Mouse (Mus musculus) liver, embryonic 16.5 days (tissue): Measurements from ENCODE around the gene Gba. TPM values are rescaled to one million over a fixed set of nuclear protein-coding genes. Genes with fewer than 3 reads are reported as not detected.

Experiments
- ATAC-seq: fragments of 200-750 bp; cut with Nextera tagmentation; 2 replicates; pipeline ENCODE4 v1.8.0; 2017; ENCODE audit warnings: low read depth, mild to moderate bottlenecking, moderate number of reproducible peaks, moderate library complexity
- H3K27ac ChIP-seq: fragments of 300-500 bp; sonication (generic); 2 replicates; pipeline ENCODE4 v1.5.1; 2014; ENCODE audit warnings: mild to moderate bottlenecking, low read length
- H3K27me3 ChIP-seq: fragments of 300-500 bp; sonication (generic); 2 replicates; pipeline ENCODE4 v1.6.1; 2014; ENCODE audit warnings: low read depth, low read length, mixed read lengths; ENCODE audit not compliant: control insufficient read depth, insufficient read depth
- H3K36me3 ChIP-seq: fragments of 300-500 bp; sonication (generic); 2 replicates; pipeline ENCODE4 v1.6.1; 2014; ENCODE audit warnings: mild to moderate bottlenecking; ENCODE audit not compliant: control insufficient read depth, insufficient read depth
- H3K4me1 ChIP-seq: fragments of 300-500 bp; sonication (generic); 2 replicates; pipeline ENCODE4 v1.6.1; 2014; ENCODE audit warnings: low read depth, low read length, mixed read lengths; ENCODE audit not compliant: control insufficient read depth
- H3K4me2 ChIP-seq: fragments of 300-500 bp; sonication (generic); 2 replicates; pipeline ENCODE4 v1.6.1; 2014; ENCODE audit warnings: low read depth, low read length, mixed read lengths
- H3K4me3 ChIP-seq: fragments of 300-500 bp; sonication (generic); 2 replicates; pipeline ENCODE4 v1.5.1; 2014; ENCODE audit warnings: low read depth, mild to moderate bottlenecking, low read length
- H3K9ac ChIP-seq: fragments of 300-500 bp; sonication (generic); 2 replicates; pipeline ENCODE4 v1.6.1; 2014; ENCODE audit warnings: low read depth, low read length
- H3K9me3 ChIP-seq: fragments of 300-500 bp; sonication (generic); replicated peaks from 2 replicates; pipeline ENCODE4 v1.6.1; 2016; ENCODE audit warnings: low read length; ENCODE audit not compliant: control insufficient read depth
- WGBS: fragments of 180-500 bp; shearing (Covaris S2); extraction: QIAGEN DNeasy Blood & Tissue Kit; methylation state at CpG from one replicate; pipeline ENCODE4 v1.1.7; 2014; ENCODE audit not compliant: insufficient replicate concordance; 5-methylcytosine and 5-hydroxymethylcytosine counted together
- microRNA counts: library from miRNA; unstranded; fragments of <30 nt; microRNA quantifications from one replicate; lab custom pipeline; 2016
- microRNA-seq: library from miRNA; unstranded; fragments of <30 nt; microRNA quantifications from one replicate; pipeline ENCODE4, GENCODE M21; 2016
- polyA plus RNA-seq: library from polyadenylated mRNA; unstranded; fragments of >200 nt; fragmentation: Nextera tagmentation; extraction: Ambion mirVana; gene quantifications from 2 replicates; pipeline ENCODE4 v1.2.1, GENCODE M21; 2015

Gba gene
- polyA plus RNA-seq, 1 experiment from 2014 or later = 27.5 TPM

GRCm38 (mm10) chr3:89246261-89247100 is 43.8 kb downstream of the Gba start, which contains the start of gene Trim46:
Gene Trim46 (minus strand): TSS chr3:89246309.
- WGBS = under 1% methylated on average over 42 of the region's 42 CpGs
- H3K27me3 ChIP-seq = peaks cover 20% of the 10 kb centered on the region
- H3K4me2 ChIP-seq = peak within 1 kb of the TSS; percentile 88
- H3K9me3 ChIP-seq = no peaks in the 10 kb centered on the region
- H3K27ac ChIP-seq = peak within 1 kb of the TSS; percentile 41; the same call in 1 of the 2 replicates
- H3K4me3 ChIP-seq = peak within 1 kb of the TSS; percentile 68
- H3K36me3 ChIP-seq = no peaks in the 10 kb centered on the region
- H3K4me1 ChIP-seq = peaks cover 33% of the 10 kb centered on the region
- ATAC-seq = peak; percentile 57
- peak within 1 kb of the TSS; percentile 68 for H3K9ac ChIP-seq

- Histone ChIP-seq H3K9ac (no peak overlapping the region), H3K4me1 (peaks cover 35% of the 10 kb centered on the region), H3K27me3 (peaks cover 25% of the 10 kb centered on the region), H3K36me3 (no peaks in the 10 kb centered on the region), H3K4me2 (peak overlapping the region; percentile 88), H3K4me3 (no peak overlapping the region; the same call in 1 of the 2 replicates), H3K27ac (no peak overlapping the region), H3K9me3 (no peaks in the 10 kb centered on the region)
- WGBS = 70% methylated on average over 4 of the region's 4 CpGs
- no peak for ATAC-seq
Observed at GRCm38 (mm10) chr3:89247466-89247865, 44.7 kb downstream of the Gba start.

- no peak overlapping the region for H3K4me2 ChIP-seq
- no peaks in the 10 kb centered on the region for H3K9me3 ChIP-seq
- H3K9ac ChIP-seq = no peak overlapping the region
- H3K27me3 ChIP-seq = peaks cover 8% of the 10 kb centered on the region
- 15% methylated on average over 7 of the region's 7 CpGs for WGBS
- H3K4me1 ChIP-seq = peaks cover 23% of the 10 kb centered on the region
- H3K36me3 ChIP-seq = no peaks in the 10 kb centered on the region
- no peak for ATAC-seq
- H3K4me3 ChIP-seq = no peak overlapping the region
- H3K27ac ChIP-seq = no peak overlapping the region
Observed at GRCm38 (mm10) chr3:89250435-89251040, 47.8 kb downstream of the Gba start.

DNA sequence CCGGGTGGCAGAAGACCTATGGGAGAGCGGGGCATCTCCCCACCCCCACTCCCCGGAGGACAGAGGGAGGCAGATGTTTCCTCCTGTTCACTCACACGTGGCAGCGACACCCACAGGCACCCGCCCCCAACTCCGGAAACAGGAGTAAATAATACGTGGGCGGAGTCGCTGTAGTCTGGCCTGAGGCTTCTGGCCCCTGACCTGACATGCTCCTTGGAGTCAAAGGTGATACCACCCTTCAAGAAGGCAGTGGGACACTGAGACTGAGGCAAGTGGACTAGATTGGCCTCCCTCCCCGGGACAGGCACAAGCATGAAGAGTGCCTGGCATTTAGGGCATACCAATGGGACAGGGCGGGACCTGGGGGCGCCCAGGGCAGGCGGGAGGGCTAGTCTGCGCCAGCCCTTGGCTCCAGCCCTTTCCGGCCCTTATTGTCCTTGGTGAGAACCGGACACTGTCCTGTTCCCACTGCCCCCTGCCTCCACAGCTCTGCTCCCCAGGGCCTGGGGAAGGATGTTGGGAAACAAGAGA is 48.7 kb downstream of the Gba start:
- Histone ChIP-seq H3K36me3 (no peaks in the 10 kb centered on the region), H3K4me3 (no peak overlapping the region), H3K9ac (no peak overlapping the region), H3K4me1 (peaks cover 17% of the 10 kb centered on the region), H3K27ac (no peak overlapping the region), H3K27me3 (peaks cover 6% of the 10 kb centered on the region), H3K4me2 (peak overlapping the region; percentile 32; the same call in 1 of the 2 replicates), H3K9me3 (no peaks in the 10 kb centered on the region)
- peak; percentile 60 for ATAC-seq
- 3% methylated on average over 17 of the region's 17 CpGs for WGBS

- Histone ChIP-seq H3K27ac (no peak overlapping the region), H3K27me3 (peaks cover 8% of the 10 kb centered on the region), H3K4me3 (no peak overlapping the region), H3K36me3 (no peaks in the 10 kb centered on the region), H3K9me3 (no peaks in the 10 kb centered on the region), H3K4me1 (peaks cover 12% of the 10 kb centered on the region), H3K9ac (no peak overlapping the region), H3K4me2 (no peak overlapping the region)
- ATAC-seq = no peak
- 46% methylated on average over 5 of the region's 5 CpGs for WGBS
Observed at GRCm38 (mm10) chr3:89254994-89255393, 52.3 kb downstream of the Gba start.

DNA sequence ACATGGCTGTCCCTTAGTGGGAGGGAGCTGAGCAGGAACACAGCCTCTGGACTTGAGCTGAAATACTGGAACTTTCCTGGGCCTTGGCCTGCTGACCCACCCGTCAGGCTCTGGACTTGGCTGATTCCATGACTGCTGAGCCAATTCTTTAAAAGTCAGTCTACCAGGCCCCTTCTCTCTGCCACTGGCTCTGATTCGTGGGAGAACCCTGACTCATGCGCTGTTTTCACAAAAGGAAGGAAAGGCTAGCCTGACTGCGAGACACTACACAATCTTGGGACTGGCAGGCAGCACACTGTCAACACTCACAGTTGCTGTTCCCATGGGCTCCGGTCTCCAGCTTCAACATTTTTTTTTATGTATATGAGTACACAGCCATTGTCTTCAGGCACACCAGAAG is 53.4 kb downstream of the Gba start:
- Histone ChIP-seq H3K27ac (no peak overlapping the region), H3K9ac (no peak overlapping the region), H3K27me3 (peaks cover 8% of the 10 kb centered on the region), H3K4me2 (no peak overlapping the region), H3K4me3 (no peak overlapping the region), H3K36me3 (no peaks in the 10 kb centered on the region), H3K4me1 (peaks cover 5% of the 10 kb centered on the region), H3K9me3 (no peaks in the 10 kb centered on the region)
- WGBS = 50% methylated on average over 5 of the region's 5 CpGs
- no peak for ATAC-seq

MicroRNAs within 50 kb of the gene (microRNA counts, 519-probe panel; counts per million panel counts)
- microRNA mmu-miR-92b (lab: Ali Mortazavi, UCI) = 1,181 counts per million, percentile 8 among the panel's probes with 10 or more counts

Small RNA genes lying within 50 kb of the gene (microRNA-seq; reads per million reads assigned to microRNA genes)
- 20.7 reads per million, percentile 37 among the genes with 10 or more reads in this experiment for gene Mir92b

Other genes starting within 250 kb of the Gba start
- gene Rusc1, start 109.6 kb upstream of the Gba start, polyA plus RNA-seq = 2.6 and 3.3 TPM in 2 replicates
- 0.11 TPM in 1 of 2 replicates, not detected in the other for gene Gm43738, start 101.8 kb upstream of the Gba start, polyA plus RNA-seq
- 375 and 379 TPM in 2 replicates for gene Fdps, start 101.0 kb upstream of the Gba start, polyA plus RNA-seq
- gene Pklr, start 66.8 kb upstream of the Gba start, polyA plus RNA-seq = 102 and 104 TPM in 2 replicates
- gene Hcn3, start 42.7 kb upstream of the Gba start, polyA plus RNA-seq = 0.29 and 0.32 TPM in 2 replicates
- 6.4 and 8.4 TPM in 2 replicates for gene Clk2, start 38.1 kb upstream of the Gba start, polyA plus RNA-seq
- gene Scamp3, start 25.5 kb upstream of the Gba start, polyA plus RNA-seq = 47.5 and 49.0 TPM in 2 replicates
- 2.0 and 2.4 TPM in 2 replicates for gene Fam189b, start 19.8 kb upstream of the Gba start, polyA plus RNA-seq
- 1.3 and 2.0 TPM in 2 replicates for gene Thbs3, start 12.3 kb downstream of the Gba start, polyA plus RNA-seq
- 94.4 and 95.3 TPM in 2 replicates for gene Mtx1, start 24.2 kb downstream of the Gba start, polyA plus RNA-seq
- gene Muc1, start 26.1 kb downstream of the Gba start, polyA plus RNA-seq = 0.11 and 1.0 TPM in 2 replicates
- gene Krtcap2, start 43.0 kb downstream of the Gba start, polyA plus RNA-seq = 129 and 131 TPM in 2 replicates
- 0.14 and 0.28 TPM in 2 replicates for gene Trim46, start 43.4 kb downstream of the Gba start, polyA plus RNA-seq
- 51.9 and 59.4 TPM in 2 replicates for gene Dpm3, start 56.4 kb downstream of the Gba start, polyA plus RNA-seq
- 18.9 and 22.2 TPM in 2 replicates for gene Slc50a1, start 67.6 kb downstream of the Gba start, polyA plus RNA-seq
- 8.1 and 12.7 TPM in 2 replicates for gene Efna1, start 78.2 kb downstream of the Gba start, polyA plus RNA-seq
- gene Efna3, start 120.0 kb downstream of the Gba start, polyA plus RNA-seq = 0.63 and 0.94 TPM in 2 replicates
- gene Efna4, start 135.1 kb downstream of the Gba start, polyA plus RNA-seq = 0.51 and 0.60 TPM in 2 replicates
- gene Adam15, start 147.1 kb downstream of the Gba start, polyA plus RNA-seq = 9.0 and 11.2 TPM in 2 replicates
- gene Dcst2, start 159.0 kb downstream of the Gba start, polyA plus RNA-seq = 0.05 TPM in 1 of 2 replicates, not detected in the other
- 0.12 TPM in 1 of 2 replicates, not detected in the other for gene Dcst1, start 162.3 kb downstream of the Gba start, polyA plus RNA-seq
- gene Zbtb7b, start 191.8 kb downstream of the Gba start, polyA plus RNA-seq = 2.4 and 2.7 TPM in 2 replicates
- gene Lenep, start 199.9 kb downstream of the Gba start, polyA plus RNA-seq = not detected in 2 replicates
- gene Flad1, start 208.9 kb downstream of the Gba start, polyA plus RNA-seq = 14.9 and 15.1 TPM in 2 replicates
- gene Cks1b, start 215.5 kb downstream of the Gba start, polyA plus RNA-seq = 176 and 206 TPM in 2 replicates
- gene Shc1, start 215.5 kb downstream of the Gba start, polyA plus RNA-seq = 43.2 and 46.0 TPM in 2 replicates
- 6.6 and 8.7 TPM in 2 replicates for gene Pygo2, start 227.3 kb downstream of the Gba start, polyA plus RNA-seq
- gene Pbxip1, start 233.8 kb downstream of the Gba start, polyA plus RNA-seq = 7.2 and 8.6 TPM in 2 replicates